Mouse (Mus musculus) megakaryocyte progenitor cell, adult 5-6 weeks (primary cell): ENCODE measurements around the gene Mllt1. TPM values are rescaled to one million over a fixed set of nuclear protein-coding genes. Genes with fewer than 3 reads are reported as not detected.

Source experiments
- ATAC-seq: replicated peaks from 2 replicates; pipeline ENCODE4 v1.8.0; 2016; ENCODE audit warnings: mild to moderate bottlenecking, moderate TSS enrichment, inconsistent platforms; ENCODE audit not compliant: poor library complexity
- total RNA-seq, 2 experiments: library from RNA; stranded (forward) in 1 of 2; stranded (reverse) in 1 of 2; fragments of 157-497, 149-512 nt in 1 of 2; fragments of 200-1000 nt in 1 of 2; gene quantifications; 2 replicates each; pipeline versions ENCODE4 v1.2.3 to v1.2.4; 2015 to 2017

Gene Mllt1
- total RNA-seq (2015): 15.5 and 18.2 TPM in 2 replicates
- 18.2 and 20.7 TPM in 2 replicates for total RNA-seq (2017)

DNA sequence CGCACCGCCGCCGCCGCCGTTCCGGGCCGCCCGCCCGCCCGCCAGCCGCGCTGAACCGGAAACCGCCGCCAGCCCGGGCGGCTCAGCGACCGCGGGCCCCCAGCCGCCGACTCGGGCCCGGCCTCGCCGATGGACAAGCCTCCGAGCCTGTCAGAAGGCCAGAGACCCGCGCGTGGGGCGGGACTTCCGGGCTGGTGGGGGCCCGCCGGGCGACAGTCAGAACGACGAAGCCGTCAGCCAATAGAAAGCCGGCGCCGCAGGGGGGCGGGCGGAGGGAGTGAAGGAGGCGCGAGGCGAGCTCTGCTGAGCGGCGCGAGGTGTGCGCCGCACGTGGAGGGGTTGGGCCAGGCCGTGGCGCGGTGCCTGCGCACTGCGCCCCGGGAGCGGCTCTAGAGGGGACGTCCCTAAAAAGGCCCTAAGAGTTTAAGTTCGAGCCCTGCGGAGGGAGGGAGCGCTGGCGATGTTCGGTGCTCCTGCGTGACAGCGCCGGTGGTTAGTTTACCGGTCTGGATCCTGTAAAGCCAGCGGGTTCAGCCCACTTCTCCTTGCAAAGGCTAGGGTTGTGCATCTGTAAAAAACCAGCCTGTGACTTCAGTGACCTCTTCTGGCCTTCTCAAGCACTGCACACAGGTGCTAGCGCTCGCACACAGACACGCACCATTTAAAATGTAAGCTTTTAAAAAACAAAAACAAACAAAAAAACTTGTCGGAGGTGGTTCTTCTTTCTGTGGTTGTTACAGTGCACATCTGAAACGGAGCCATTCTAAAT, at the start of gene Mllt1:
Mllt1 (minus strand) TSS at position 53 of the 769 bp plus-strand sequence.
- ATAC-seq: peak; percentile 94

GRCm38 (mm10) chr17:56984886-56985285, 49.7 kb upstream of the Mllt1 start:
- no peak for ATAC-seq

DNA sequence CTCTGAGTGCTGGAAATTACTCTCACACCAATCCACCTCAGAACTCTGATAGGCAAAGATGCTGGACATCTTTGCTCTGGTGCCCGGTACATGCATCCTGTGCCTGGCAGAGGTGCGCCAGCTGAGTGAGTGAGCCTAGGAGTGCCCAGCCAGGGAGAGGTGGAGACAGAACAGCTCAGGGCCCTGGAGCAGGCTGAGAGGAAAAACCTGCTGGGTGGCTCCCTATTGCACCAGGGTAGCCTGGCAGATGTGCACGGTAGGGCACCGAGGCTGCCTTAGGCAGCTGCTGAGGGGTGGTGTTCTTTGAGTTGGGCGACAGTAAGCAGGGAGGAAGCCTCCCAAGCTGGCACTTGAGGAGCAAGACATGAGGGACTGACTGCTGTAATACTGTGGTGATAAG, 46.8 kb upstream of the Mllt1 start, which contains the start of gene Acer1:
Acer1 (minus strand) TSS at position 114 of the 400 bp plus-strand sequence.
- 0 out of 2 replicates have a peak, but pooled peaks have one; percentile 17 for ATAC-seq

DNA sequence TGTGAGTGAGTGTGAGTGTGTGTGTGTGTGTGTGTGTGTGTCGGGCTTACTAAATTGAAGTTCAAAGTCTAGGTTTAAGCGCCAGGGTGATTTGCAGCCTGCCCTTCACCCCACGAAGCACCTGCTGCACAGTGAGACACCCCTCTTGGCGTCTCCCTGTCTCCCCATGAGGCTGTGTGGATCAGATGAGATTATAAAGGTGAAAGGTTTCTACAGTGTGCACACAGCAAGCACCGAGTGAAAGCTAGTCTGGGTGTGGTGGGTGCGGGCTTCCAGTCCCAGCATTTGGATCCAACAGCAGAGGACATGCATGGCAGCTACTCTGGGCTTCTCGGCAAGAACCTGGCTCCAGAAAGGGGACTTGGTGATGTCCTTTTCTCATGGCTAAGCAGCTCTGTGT, 45.8 kb upstream of the Mllt1 start:
- no peak for ATAC-seq

DNA sequence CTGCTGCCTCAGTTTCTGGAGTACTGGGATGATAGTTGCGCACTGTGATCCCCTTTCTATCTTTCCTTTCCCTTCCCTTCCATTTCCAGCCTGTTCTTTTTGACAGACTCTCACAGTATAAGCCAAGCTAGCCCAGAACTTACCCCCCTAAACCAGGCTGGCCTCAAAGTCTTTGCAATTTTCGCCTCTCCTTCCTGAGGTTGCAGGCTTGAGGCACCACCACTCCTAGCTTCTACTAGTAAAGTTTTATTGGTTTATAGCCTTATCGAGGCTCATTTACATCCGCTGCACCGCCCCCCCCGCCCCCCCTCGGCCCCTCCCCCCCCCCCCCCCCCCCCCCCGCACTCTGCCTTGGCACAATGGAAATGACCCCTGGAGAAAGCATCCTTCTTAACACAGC, 44.3 kb upstream of the Mllt1 start:
- no peak for ATAC-seq

- ATAC-seq: no peak
Observed at GRCm38 (mm10) chr17:56976531-56977390, 41.5 kb upstream of the Mllt1 start.

- no peak for ATAC-seq
Observed at GRCm38 (mm10) chr17:56975391-56975790, 40.2 kb upstream of the Mllt1 start.

DNA sequence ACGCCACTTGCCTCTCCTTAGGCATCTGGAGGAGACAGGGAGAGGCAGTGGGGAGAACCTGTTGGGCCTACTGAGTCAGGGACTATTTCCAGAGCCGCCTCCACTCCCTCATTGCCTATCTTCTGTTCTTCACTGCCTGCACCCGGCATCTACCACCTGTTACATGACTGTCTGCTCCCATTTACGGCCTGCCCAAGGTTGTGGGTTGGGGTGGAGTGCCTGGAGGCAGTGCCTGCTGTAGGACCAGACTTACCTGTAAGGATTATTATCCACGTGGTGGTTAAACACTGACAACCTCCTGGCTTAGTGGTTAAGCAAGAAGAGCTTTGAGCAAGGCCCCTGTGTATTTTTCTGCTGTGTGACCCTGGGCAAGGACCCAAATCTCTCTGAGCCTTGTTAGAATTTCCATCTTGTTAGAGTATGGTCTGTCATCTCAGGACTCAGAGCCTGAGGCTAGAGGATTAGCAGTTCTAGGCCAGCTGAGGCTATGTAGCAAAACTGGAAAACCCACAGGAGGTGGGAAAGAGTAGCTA, 39.6 kb upstream of the Mllt1 start:
- ATAC-seq: no peak

GRCm38 (mm10) chr17:56973956-56974707, 38.9 kb upstream of the Mllt1 start:
- ATAC-seq: no peak

DNA sequence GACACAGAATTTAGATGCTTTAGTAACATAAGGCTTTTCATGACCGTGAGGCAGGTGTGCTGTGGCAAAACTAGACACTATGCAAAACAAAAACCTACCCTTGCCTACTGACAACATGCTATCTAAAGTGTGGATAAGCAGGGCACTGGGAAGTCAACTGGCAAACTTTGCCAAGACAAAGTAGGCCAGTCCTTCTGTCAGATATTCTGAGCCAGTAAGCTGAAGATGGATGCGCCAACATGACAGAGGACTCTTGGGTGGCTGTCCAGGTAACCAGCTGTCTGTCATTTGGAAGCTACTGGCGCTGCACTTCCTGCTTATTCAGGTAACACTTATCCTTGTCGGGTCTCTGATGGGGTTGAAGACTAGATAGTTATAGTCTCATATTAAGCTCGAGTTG, 34.9 kb upstream of the Mllt1 start:
- ATAC-seq: no peak

DNA sequence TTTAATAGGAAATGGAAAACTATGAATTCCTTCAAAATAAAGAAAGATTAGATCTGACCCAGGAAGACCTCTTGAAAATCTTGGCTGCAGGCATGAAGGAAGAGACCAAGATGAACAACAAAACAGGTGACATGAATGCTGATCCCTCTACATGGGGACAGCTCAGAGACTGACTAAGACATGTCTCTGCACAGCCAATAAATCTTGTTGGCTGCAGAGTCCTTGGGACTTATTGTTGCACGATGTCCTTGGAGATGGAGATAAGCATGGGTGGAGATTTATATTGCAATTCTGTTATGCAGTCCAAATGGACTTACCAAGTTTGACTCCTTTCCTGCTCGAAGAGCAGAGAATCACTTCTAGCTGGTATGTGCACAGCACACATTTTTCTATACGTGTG, 34.1 kb upstream of the Mllt1 start:
- no peak for ATAC-seq

GRCm38 (mm10) chr17:56963646-56964045, 28.4 kb upstream of the Mllt1 start:
- ATAC-seq: no peak

DNA sequence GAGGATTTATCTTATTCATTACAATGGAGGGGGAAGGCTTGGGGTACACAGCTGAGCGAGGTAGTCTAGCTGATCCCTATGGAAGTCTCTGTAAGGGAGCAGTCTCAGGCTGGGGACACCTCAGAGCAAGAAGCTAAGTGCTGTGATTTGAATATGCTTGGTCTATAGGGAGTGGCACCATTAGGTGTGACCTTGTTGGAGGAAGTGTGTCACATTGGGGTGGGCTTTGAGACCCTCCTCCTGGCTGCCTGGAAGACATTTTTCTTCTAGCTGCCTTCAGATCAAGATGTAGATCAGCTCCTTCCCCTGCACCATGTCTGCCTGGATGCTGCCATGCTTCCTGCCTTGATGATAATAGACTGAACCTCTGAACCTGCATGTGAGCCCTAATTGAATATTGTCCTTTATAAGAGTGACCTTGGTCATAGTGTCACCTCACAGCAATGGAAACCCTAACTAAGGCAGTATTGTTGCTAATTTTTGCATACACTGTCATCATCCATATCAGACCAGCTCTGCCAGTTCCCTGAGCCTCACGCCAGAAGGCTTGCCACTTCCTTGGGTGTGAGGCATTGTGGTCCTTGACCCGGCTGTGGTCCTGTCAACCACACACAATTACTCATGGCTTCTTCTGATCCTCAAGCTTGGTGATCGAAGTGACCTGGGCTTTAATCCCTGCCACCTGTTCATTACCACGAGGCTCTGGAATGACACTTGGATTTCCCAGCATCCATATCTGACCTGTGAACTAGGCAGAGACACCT, 27.6 kb upstream of the Mllt1 start:
- no peak for ATAC-seq

DNA sequence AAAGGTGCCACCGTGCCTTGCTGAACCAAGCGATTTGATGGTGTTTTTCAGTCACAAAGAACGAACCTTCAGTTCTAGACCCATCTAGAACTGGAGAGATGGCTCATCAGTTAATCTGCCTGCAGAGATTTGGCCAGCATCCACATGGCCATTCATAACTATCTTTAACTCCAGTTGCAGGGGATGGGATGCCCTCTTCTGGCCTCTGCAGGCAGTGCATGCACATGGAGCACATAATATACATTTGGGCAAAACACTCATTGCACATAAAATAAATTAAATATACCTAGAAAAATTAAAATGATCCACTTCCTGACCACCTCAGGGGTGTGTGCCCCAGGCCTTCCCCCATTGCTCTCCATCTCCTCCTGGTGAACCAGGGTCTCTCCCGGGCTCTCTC, 26.7 kb upstream of the Mllt1 start:
- ATAC-seq: no peak

DNA sequence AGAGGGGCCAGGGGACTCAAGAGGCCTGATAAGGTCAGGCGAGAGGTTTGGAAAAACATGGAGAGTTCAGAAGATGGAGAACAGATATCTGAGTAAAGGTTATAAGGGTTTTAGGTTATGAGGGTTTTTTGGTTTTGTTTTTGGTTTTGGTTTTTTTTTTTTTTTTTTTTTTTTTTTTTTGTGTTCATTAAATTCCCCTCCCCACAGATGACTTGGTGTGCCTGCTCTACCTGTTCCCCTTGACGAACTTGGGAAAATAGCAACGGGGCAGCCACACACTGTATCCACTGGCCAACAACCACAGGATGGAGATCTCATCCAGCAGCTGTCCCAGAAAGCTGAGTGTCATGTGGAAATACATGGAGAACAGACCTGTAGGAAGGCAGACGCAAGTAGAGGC, 23.5 kb upstream of the Mllt1 start:
- ATAC-seq: no peak

DNA sequence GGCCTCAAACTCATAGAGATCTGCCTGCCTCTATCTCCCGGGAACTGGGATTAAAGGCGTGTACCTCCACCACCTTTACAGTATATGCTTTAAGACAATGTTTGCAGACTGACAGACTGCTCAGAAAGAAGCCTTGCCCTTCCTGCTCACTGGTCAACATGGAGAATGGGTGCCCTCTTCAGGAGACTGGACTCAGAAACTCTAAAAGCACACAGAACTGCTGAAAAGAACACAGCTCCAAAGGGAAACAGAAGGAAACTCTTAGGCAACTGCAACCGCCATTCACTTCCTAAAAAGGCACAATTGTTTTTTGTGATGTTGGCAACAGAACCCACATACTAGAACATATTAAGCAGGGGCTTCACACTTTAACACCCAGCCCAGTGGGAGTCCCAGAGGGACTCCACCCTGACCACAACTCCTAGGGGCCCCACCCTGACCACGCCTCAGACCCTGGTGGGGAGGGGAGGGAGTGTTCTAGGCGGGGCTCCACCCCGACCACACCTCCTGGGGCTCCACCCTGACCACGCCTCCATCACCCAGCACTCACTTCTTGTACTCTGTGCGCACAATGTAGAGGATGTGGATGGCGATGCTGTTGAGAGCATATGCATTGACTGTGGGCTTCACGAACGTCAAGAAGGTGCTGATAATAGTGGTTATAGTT, 22.7 kb upstream of the Mllt1 start:
- peak; percentile 98 for ATAC-seq

DNA sequence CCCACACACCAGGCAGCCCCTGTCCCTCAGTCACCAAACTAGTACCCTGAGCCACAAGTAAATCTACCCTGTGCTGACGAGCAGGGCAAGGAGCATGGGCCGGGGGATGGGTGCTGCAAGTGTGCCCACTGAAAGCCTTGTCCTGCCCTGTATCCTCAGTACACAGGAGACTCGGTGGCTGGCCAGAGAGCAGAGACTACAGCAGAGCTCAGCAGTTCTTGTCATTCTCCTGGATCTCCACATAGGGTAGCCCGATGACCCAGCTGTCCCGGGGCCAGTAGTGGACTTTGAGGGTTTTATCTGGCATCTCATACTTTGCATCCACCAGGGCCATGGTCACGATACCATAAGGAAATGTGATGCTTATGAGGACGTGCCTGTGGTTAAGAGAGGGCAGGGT, 19.7 kb upstream of the Mllt1 start:
- no peak for ATAC-seq

GRCm38 (mm10) chr17:56952639-56953038, 17.4 kb upstream of the Mllt1 start:
- ATAC-seq: no peak

DNA sequence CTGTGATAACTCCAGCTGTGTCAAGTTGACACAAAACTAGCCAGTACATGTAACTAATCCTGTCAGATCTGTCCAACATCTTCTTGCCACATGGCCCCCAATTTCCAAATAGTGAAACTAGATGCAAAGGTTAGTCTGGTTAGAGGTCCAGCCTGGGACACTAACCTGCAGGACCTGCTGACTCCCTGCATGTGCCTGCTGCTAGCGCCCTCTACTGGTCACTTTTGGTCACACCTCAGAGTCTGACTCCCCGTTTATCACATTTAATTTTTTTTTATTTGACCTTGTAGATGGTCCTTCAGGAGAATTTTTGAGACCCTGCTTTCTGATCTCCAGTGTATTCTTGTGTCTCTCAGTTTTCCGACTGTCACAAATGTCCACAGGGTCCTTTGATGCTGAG, 15.7 kb upstream of the Mllt1 start:
- ATAC-seq: peak; percentile 98

- peak; percentile 30 for ATAC-seq
Observed at GRCm38 (mm10) chr17:56938751-56939150, 3.5 kb upstream of the Mllt1 start.
